Comparison of ENCODE assay signal across 11 mouse cellular contexts in genomic region chr1:89602879-89603278, GRCm38 (mm10).
DNase-seq lines count a peak whose midpoint lies in the region; ATAC-seq and TF ChIP-seq lines count a peak whose summit lies in the region.
"Had no signal": no experiment of that assay in that cellular context is flagged by ENCODE, and none has a peak within 500 bp of the region (broad histone marks: within the 10 kb centered on the region; RNA-seq: fewer than 3 reads in every experiment).

No protein-coding gene starts in this region.

- H3K36me3 ChIP-seq in hindbrain, embryonic 10.5 days = peaks cover 16% of the 10 kb centered on the region
- H3K36me3 ChIP-seq in hindbrain, postnatal 0 days (ENCODE audit: insufficient read depth, low read length) = no peaks in the 10 kb centered on the region; the same call in 1 of the 2 replicates

- H3K4me1 ChIP-seq in hindbrain, embryonic 10.5 days (replicated peaks) = peaks cover 71% of the 10 kb centered on the region
- peaks cover 14% of the 10 kb centered on the region for H3K4me1 ChIP-seq in hindbrain, postnatal 0 days (ENCODE audit: insufficient read depth, low read length)

- H3K9me3 ChIP-seq in hindbrain, embryonic 10.5 days = no peaks in the 10 kb centered on the region
- no peaks in the 10 kb centered on the region for H3K9me3 ChIP-seq in hindbrain, postnatal 0 days (ENCODE audit: low read length)

- no peak overlapping the region for H3K4me2 ChIP-seq in hindbrain, postnatal 0 days (ENCODE audit: low read depth, low read length)

- DNase-seq in CD4-positive, CD25-positive, alpha-beta regulatory T cell, adult 2 months (ENCODE audit: low read depth, low spot score) = peak; percentile 41
- DNase-seq in hindbrain, embryonic 10.5 days (ENCODE audit: low spot score) = no peak
- no peak for DNase-seq in hindbrain, postnatal 0 days (ENCODE audit: low spot score)
- DNase-seq in Muller cell, postnatal 12 days (ENCODE audit: inconsistent ontology term) = peak; percentile 34
- DNase-seq in natural killer cell, adult 2 months (ENCODE audit: low spot score in 2 of 2) = peak; percentile 76 to 86
- DNase-seq in urinary bladder, postnatal 4 days (ENCODE audit: low spot score in 2 of 2) = no peak
- DNase-seq in ovary, postnatal 36 days (ENCODE audit: low spot score) = no peak
- DNase-seq: cerebellum, adult 9-10 months; kidney, adult 9 months; liver, postnatal 0 days had no signal

- no peak for TF ChIP-seq CTCF in hindbrain, postnatal 0 days (IDR thresholded peaks at IDR 0.05; ENCODE audit: low read depth)

- no peak overlapping the region for H3K9ac ChIP-seq in hindbrain, postnatal 0 days (replicated peaks; ENCODE audit: low read length)
- H3K9ac ChIP-seq: liver, postnatal 0 days had no signal

- no peak for ATAC-seq in CD4-positive, CD25-positive, alpha-beta regulatory T cell, adult 4 months
- no peak for ATAC-seq in hindbrain, postnatal 0 days
- ATAC-seq: liver, postnatal 0 days had no signal

- H3K27ac ChIP-seq in hindbrain, embryonic 10.5 days = peak overlapping the region; percentile 60; the same call in 1 of the 2 replicates
- no peak overlapping the region for H3K27ac ChIP-seq in hindbrain, postnatal 0 days

- H3K4me3 ChIP-seq in hindbrain, embryonic 10.5 days = no peak overlapping the region
- H3K4me3 ChIP-seq in hindbrain, postnatal 0 days (ENCODE audit: low read length) = no peak overlapping the region

- H3K27me3 ChIP-seq in hindbrain, embryonic 10.5 days (ENCODE audit: insufficient read depth, poor library complexity, severe bottlenecking) = no peaks in the 10 kb centered on the region
- no peaks in the 10 kb centered on the region for H3K27me3 ChIP-seq in hindbrain, postnatal 0 days (ENCODE audit: insufficient read depth, low read length)

- whole genome bisulfite sequencing in hindbrain, embryonic 10.5 days = 65% methylated on average over 7 of the region's 7 CpGs
- 36% methylated on average over 7 of the region's 7 CpGs for WGBS in hindbrain, postnatal 0 days

Comparison
In these comparisons a context has a peak if more than half of its experiments do, and no peak if none do; other contexts are left out.
1. DNase-seq: peak in CD4-positive, CD25-positive, alpha-beta regulatory T cell, adult 2 months (single experiment), Muller cell, postnatal 12 days (single experiment) and natural killer cell, adult 2 months (2 of 2); none in hindbrain, embryonic 10.5 days (single experiment), hindbrain, postnatal 0 days (single experiment), urinary bladder, postnatal 4 days (0 of 2) and ovary, postnatal 36 days (single experiment).